Mouse (Mus musculus) MEL (cell line): ENCODE measurements around the gene Irf4. TPM values are rescaled to one million over a fixed set of nuclear protein-coding genes. Genes with fewer than 3 reads are reported as not detected.

Experiments used
- DNase-seq: peaks from one replicate; pipeline ENCODE4 v3.0.0; 2011; ENCODE audit warnings: low read depth, low spot score
- H3K27ac ChIP-seq: 2 replicates; pipeline ENCODE4 v1.5.1; 2012; ENCODE audit warnings: low read depth, mild to moderate bottlenecking, control low read depth, low read length, moderate library complexity; ENCODE audit not compliant: control insufficient read depth
- H3K27me3 ChIP-seq, 2 experiments: fragments of 150-350 bp in 1 of 2; sonication (generic) in 1 of 2; 2 replicates each; pipeline ENCODE4 v1.6.1; 2012; ENCODE audit warnings: low read length in 2 of 2, mild to moderate bottlenecking in 2 of 2, improper control_type of control experiment in 1 of 2, moderate library complexity in 1 of 2; ENCODE audit not compliant: insufficient read depth in 2 of 2, control insufficient read depth in 1 of 2
- H3K36me3 ChIP-seq, 2 experiments: 2 replicates each; pipeline ENCODE4 v1.6.1; 2012 to 2014; ENCODE audit warnings: low read length in 2 of 2, improper control_type of control experiment in 1 of 2, inconsistent platforms in 1 of 2, mild to moderate bottlenecking in 1 of 2; ENCODE audit not compliant: insufficient read depth in 2 of 2, control insufficient read depth in 1 of 2
- H3K4me1 ChIP-seq, 2 experiments: fragments of 150-350 bp in 1 of 2; sonication (generic) in 1 of 2; 2 replicates each; pipeline ENCODE4 v1.6.1; 2012; ENCODE audit warnings: low read length in 2 of 2, improper control_type of control experiment in 1 of 2, mild to moderate bottlenecking in 1 of 2; ENCODE audit not compliant: insufficient read depth in 2 of 2, control insufficient read depth in 1 of 2
- H3K4me3 ChIP-seq, 2 experiments: fragments of 150-350 bp in 1 of 2; sonication (generic) in 1 of 2; 2 replicates each; pipeline ENCODE4 v1.5.1; 2012; ENCODE audit warnings: low read depth in 2 of 2, low read length in 2 of 2, mild to moderate bottlenecking in 2 of 2, moderate library complexity in 2 of 2, control low read depth in 1 of 2, improper control_type of control experiment in 1 of 2; ENCODE audit not compliant: control insufficient read depth in 1 of 2, insufficient read depth in 1 of 2
- H3K79me2 ChIP-seq: 2 replicates; pipeline ENCODE4 v1.6.1; 2012; ENCODE audit warnings: mild to moderate bottlenecking, low read length, moderate library complexity; ENCODE audit not compliant: control insufficient read depth, poor library complexity, insufficient read depth
- H3K9ac ChIP-seq: 2 replicates; pipeline ENCODE4 v1.6.1; 2012; ENCODE audit warnings: low read depth, mild to moderate bottlenecking, control low read depth, low read length, moderate library complexity; ENCODE audit not compliant: control insufficient read depth, poor library complexity, severe bottlenecking
- H3K9me3 ChIP-seq: fragments of 150-350 bp; sonication (generic); replicated peaks from 2 replicates; pipeline ENCODE4 v1.6.1; 2012; ENCODE audit warnings: mild to moderate bottlenecking, low read length, improper control_type of control experiment, moderate library complexity; ENCODE audit not compliant: insufficient read depth
- BHLHE40 ChIP-seq: IDR thresholded peaks from 2 replicates; pipeline ENCODE4 v1.6.1; 2012; ENCODE audit warnings: low read depth, mild to moderate bottlenecking, inconsistent platforms, low read length, improper control_type of control experiment, borderline replicate concordance
- CHD1 ChIP-seq: IDR thresholded peaks from 2 replicates; pipeline ENCODE4 v1.6.1; 2012; ENCODE audit warnings: low read depth, mild to moderate bottlenecking, inconsistent platforms, low read length, improper control_type of control experiment
- CHD2 ChIP-seq: IDR thresholded peaks from 2 replicates; pipeline ENCODE4 v1.6.1; 2011; ENCODE audit warnings: low read length, improper control_type of control experiment
- CTCF ChIP-seq, 3 experiments: IDR thresholded peaks in 2 of 3; conservative IDR thresholded peaks in 1 of 3; 2 replicates each; pipeline ENCODE4 v1.5.1; 2011 to 2012; ENCODE audit warnings: low read length in 3 of 3, low read depth in 2 of 3, mild to moderate bottlenecking in 2 of 3, improper control_type of control experiment in 1 of 3, inconsistent platforms in 1 of 3, mixed read lengths in 1 of 3, moderate library complexity in 1 of 3; ENCODE audit not compliant: control insufficient read depth in 1 of 3, insufficient read depth in 1 of 3, poor library complexity in 1 of 3, severe bottlenecking in 1 of 3
- ETS1 ChIP-seq: IDR thresholded peaks from 2 replicates; pipeline ENCODE4 v1.6.1; 2012; ENCODE audit warnings: low read depth, mild to moderate bottlenecking, inconsistent platforms, low read length, improper control_type of control experiment, moderate library complexity
- GABPA ChIP-seq: IDR thresholded peaks from 2 replicates; pipeline ENCODE4 v1.6.1; 2012; ENCODE audit warnings: low read depth, mild to moderate bottlenecking, inconsistent platforms, low read length, improper control_type of control experiment, moderate library complexity
- HCFC1 ChIP-seq: IDR thresholded peaks from 2 replicates; pipeline ENCODE4 v1.6.1; 2012; ENCODE audit warnings: low read depth, mild to moderate bottlenecking, inconsistent platforms, low read length, improper control_type of control experiment, moderate library complexity
- JUND ChIP-seq: IDR thresholded peaks from 2 replicates; pipeline ENCODE4 v1.6.1; 2011; ENCODE audit warnings: low read depth, mild to moderate bottlenecking, improper control_type of control experiment, low read length
- MAFK ChIP-seq: IDR thresholded peaks from 2 replicates; pipeline ENCODE4 v1.6.1; 2011; ENCODE audit warnings: low read depth, mild to moderate bottlenecking, low read length, improper control_type of control experiment, borderline replicate concordance
- MAX ChIP-seq: IDR thresholded peaks from 2 replicates; pipeline ENCODE4 v1.6.1; 2011; ENCODE audit warnings: low read length, improper control_type of control experiment
- MEF2A ChIP-seq: IDR thresholded peaks from 2 replicates; pipeline ENCODE4 v1.6.1; 2014; ENCODE audit warnings: low read depth, mild to moderate bottlenecking, inconsistent platforms, low read length, improper control_type of control experiment; ENCODE audit not compliant: poor library complexity, insufficient replicate concordance, severe bottlenecking; ENCODE audit errors: extremely low read depth
- MXI1 ChIP-seq: IDR thresholded peaks from 2 replicates; pipeline ENCODE4 v1.6.1; 2011; ENCODE audit warnings: mild to moderate bottlenecking, low read depth, low read length, improper control_type of control experiment
- MYC ChIP-seq: IDR thresholded peaks from 2 replicates; pipeline ENCODE4 v1.6.1; 2011; ENCODE audit warnings: low read depth, mild to moderate bottlenecking, low read length, improper control_type of control experiment, moderate library complexity
- NELFE ChIP-seq: IDR thresholded peaks from 2 replicates; pipeline ENCODE4 v1.6.1; 2011; ENCODE audit warnings: low read depth, low read length, improper control_type of control experiment
- NRF1 ChIP-seq: IDR thresholded peaks from 2 replicates; pipeline ENCODE4 v1.6.1; 2014; ENCODE audit warnings: low read depth, mild to moderate bottlenecking, inconsistent platforms, low read length, improper control_type of control experiment, moderate library complexity; ENCODE audit not compliant: poor library complexity, insufficient read depth, severe bottlenecking
- POLR2AphosphoS2 ChIP-seq: IDR thresholded peaks from 2 replicates; pipeline ENCODE4 v1.6.1; 2011; ENCODE audit warnings: low read length, improper control_type of control experiment
- TAL1 ChIP-seq: IDR thresholded peaks from 2 replicates; pipeline ENCODE4 v1.6.1; 2012; ENCODE audit warnings: mild to moderate bottlenecking, inconsistent platforms, low read length, moderate library complexity, mixed read lengths
- TCF12 ChIP-seq: IDR thresholded peaks from 2 replicates; pipeline ENCODE4 v1.6.1; 2014; ENCODE audit warnings: low read depth, mild to moderate bottlenecking, inconsistent platforms, low read length, improper control_type of control experiment, moderate library complexity
- USF2 ChIP-seq, 2 experiments: IDR thresholded peaks; 2 replicates each; pipeline ENCODE4 v1.6.1; 2011 to 2012; ENCODE audit warnings: improper control_type of control experiment in 2 of 2, low read length in 2 of 2, borderline replicate concordance in 1 of 2, inconsistent platforms in 1 of 2, low read depth in 1 of 2, mild to moderate bottlenecking in 1 of 2; ENCODE audit not compliant: insufficient read depth in 1 of 2
- ZKSCAN1 ChIP-seq: IDR thresholded peaks from 2 replicates; pipeline ENCODE4 v1.6.1; 2012; ENCODE audit warnings: low read depth, mild to moderate bottlenecking, inconsistent platforms, low read length, improper control_type of control experiment, moderate library complexity
- ZMIZ1 ChIP-seq: IDR thresholded peaks from 2 replicates; pipeline ENCODE4 v1.6.1; 2012; ENCODE audit warnings: low read depth, mild to moderate bottlenecking, inconsistent platforms, low read length, improper control_type of control experiment, moderate library complexity
- ZNF384 ChIP-seq: IDR thresholded peaks from 2 replicates; pipeline ENCODE4 v1.6.1; 2012; ENCODE audit warnings: low read depth, mild to moderate bottlenecking, inconsistent platforms, low read length, improper control_type of control experiment
- polyA plus RNA-seq, 2 experiments: library from polyadenylated mRNA; stranded (reverse) in 1 of 2; unstranded in 1 of 2; fragments of >175 nt in 1 of 2; fragments of >200 nt in 1 of 2; gene quantifications; 2 replicates each; pipeline versions ENCODE4 v1.2.1 to v1.2.4; 2012; ENCODE audit warnings: low replicate concordance in 2 of 2, low read depth in 1 of 2; ENCODE audit not compliant: insufficient read length in 2 of 2, insufficient read depth in 1 of 2, missing spikeins in 1 of 2
- total RNA-seq: library from RNA; depleted of rRNA; stranded (reverse); fragments of 300-350 nt; gene quantifications from 2 replicates; pipeline ENCODE4 v1.2.3, GENCODE M21; 2012

Irf4 gene
- total and polyA plus RNA-seq, 3 experiments = not detected

DNA sequence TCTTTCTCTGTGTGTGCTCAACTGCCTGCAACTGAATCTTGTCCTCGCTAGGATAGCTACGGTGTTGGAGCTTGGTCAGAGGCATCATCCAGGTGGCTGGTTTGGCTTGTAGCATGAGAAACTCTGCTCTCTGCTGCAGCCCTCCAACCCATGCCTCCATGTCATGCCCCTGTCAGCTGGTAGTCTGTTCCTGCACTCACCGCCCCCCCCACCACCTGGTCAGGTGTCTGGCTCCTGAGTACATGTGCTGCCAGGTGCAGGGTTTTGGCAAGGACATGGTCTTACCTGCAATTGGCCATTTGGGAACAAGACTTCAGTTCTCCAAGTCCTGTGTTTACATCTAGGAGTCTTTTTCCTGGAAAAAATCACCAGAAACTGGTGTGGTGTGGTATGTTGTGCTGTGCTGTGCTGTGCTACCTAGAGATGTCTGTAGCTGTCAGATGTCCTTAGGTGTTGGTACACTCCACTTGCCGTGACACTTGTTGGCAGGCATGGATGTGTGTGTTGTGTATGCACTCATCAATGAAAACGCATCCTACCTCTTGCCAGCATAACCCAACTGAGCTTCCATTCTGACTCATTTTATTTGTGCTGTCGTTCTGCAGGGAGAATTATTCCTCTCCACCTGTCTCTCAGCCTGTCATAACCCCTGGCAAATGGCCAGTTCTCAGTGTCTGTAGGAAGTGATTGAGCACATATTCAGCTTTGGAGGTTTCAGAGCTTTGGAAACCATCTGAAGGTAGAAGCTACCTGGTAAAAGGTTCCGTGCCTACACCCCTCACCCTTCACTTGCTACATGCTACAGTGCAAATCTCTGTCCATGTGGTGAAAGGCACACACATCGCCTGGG, 44.6 kb upstream of the Irf4 start:
- no peaks in the 10 kb centered on the region for H3K9me3 ChIP-seq
- TF ChIP-seq MEF2A (no peak), ETS1 (no peak)
- no peaks in the 10 kb centered on the region for H3K4me1 ChIP-seq
- H3K9ac ChIP-seq = no peak overlapping the region
- H3K79me2 ChIP-seq = no peaks in the 10 kb centered on the region
- no peak overlapping the region for H3K27ac ChIP-seq
- H3K27me3 ChIP-seq = 0 out of 4 replicates have a peak, but pooled peaks cover 0 to 1% of the 10 kb centered on the region in 2 experiments
- no peaks in the 10 kb centered on the region for H3K36me3 ChIP-seq
- H3K4me3 ChIP-seq = no peak overlapping the region
- DNase-seq = no peak

DNA sequence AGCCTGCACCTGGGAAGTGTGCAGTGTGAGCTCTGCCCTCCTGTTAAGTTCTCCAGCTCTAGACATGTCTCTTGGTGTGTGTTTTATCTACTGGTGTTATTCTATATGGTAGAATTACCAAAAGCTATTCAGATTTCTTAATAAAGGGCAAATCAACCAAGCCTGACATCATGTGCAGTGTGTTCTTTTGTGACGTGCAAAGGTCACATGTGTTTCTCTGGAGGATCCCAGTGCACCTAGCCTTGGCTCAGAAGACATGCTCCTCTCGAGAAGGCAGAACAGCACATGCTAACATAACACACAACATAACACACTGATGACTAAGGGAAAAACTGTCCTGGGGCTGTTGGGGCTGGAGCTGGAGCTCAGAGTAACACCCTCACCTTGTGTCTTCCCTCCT, 38.0 kb upstream of the Irf4 start:
- Histone ChIP-seq H3K4me3 (no peak overlapping the region), H3K27me3 (no peaks in the 10 kb centered on the region), H3K79me2 (no peaks in the 10 kb centered on the region), H3K9ac (no peak overlapping the region), H3K27ac (no peak overlapping the region), H3K9me3 (no peaks in the 10 kb centered on the region), H3K4me1 (no peaks in the 10 kb centered on the region), H3K36me3 (no peaks in the 10 kb centered on the region)
- TF ChIP-seq JUND (no peak), BHLHE40 (no peak), POLR2AphosphoS2 (no peak), MYC (no peak), GABPA (no peak), MAX (no peak), CTCF (IDR thresholded peaks at IDR 0.05 in 2 of 3, conservative IDR thresholded peaks at IDR 0.05 in 1 of 3; ENCODE audit: control insufficient read depth in 1 of 3, insufficient read depth in 1 of 3, low read depth in 2 of 3, low read length in 3 of 3, poor library complexity in 1 of 3, severe bottlenecking in 1 of 3) (no peak), NELFE (no peak), MEF2A (no peak)
- no peak for DNase-seq

DNA sequence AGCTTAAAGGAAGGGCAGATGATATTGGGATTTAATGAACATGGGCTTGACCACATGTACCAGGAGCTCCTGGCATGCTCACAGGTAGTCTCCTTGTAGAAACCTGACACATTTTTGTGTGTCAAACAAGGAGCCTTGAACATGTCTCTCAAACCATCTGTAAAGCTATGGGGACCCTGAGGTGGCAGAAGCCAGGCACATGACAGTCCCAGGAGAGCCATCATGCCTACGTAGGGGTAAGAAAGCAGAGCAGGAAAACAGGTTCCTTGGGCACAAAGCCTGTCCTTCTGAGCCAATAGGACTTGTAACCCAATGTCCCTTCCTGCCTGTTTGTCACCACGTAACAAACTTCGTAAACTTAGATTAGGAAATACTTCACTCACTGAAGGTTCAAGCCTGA, 37.3 kb upstream of the Irf4 start:
- H3K4me3 ChIP-seq = no peak overlapping the region
- DNase-seq = no peak
- H3K27ac ChIP-seq = no peak overlapping the region
- H3K79me2 ChIP-seq = no peaks in the 10 kb centered on the region
- no peaks in the 10 kb centered on the region for H3K4me1 ChIP-seq
- no peaks in the 10 kb centered on the region for H3K27me3 ChIP-seq
- H3K9ac ChIP-seq = no peak overlapping the region
- no peaks in the 10 kb centered on the region for H3K36me3 ChIP-seq
- no peaks in the 10 kb centered on the region for H3K9me3 ChIP-seq
- TF ChIP-seq GABPA (no peak), ZNF384 (no peak), MAFK (no peak), ZKSCAN1 (no peak), MEF2A (no peak), HCFC1 (no peak), NELFE (no peak), TCF12 (no peak), TAL1 (no peak), MXI1 (no peak), CHD1 (no peak), CHD2 (no peak), ZMIZ1 (no peak), USF2 (IDR thresholded peaks at IDR 0.05; ENCODE audit: borderline replicate concordance in 1 of 2, insufficient read depth in 1 of 2, low read depth in 1 of 2, low read length in 2 of 2) (no peak), ETS1 (no peak), NRF1 (no peak)
